Mouse (Mus musculus) testis, postnatal 14 days (tissue): ENCODE measurements around the gene Mybpc1.
A peak's percentile ranks its signal among the peaks of the same experiment; 100 is the strongest.

Experiments
- DNase-seq: peaks from one replicate; pipeline ENCODE4 v3.0.0; 2021; ENCODE audit warnings: low spot score

Mybpc1 gene

DNA sequence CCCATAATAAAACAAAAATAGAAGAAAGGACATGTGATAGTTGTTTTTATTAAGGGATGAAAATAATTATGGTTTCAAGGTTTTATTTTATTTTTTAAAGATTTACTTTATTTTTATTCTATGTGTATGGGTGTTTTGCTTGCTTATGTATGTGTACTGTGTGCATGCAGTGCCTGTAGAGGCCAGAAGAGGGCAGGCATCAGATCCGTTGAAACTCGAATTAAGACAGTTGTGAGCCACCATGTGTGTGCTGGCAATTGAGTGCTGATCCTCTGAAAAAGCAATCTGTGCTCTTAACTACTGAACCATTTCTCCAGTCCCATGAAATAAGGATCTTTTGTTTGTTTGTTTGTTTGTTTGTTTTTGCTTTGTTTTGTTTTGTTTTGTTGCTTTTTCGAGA is 54.7 kb downstream of the Mybpc1 start:
- no peak for DNase-seq

DNA sequence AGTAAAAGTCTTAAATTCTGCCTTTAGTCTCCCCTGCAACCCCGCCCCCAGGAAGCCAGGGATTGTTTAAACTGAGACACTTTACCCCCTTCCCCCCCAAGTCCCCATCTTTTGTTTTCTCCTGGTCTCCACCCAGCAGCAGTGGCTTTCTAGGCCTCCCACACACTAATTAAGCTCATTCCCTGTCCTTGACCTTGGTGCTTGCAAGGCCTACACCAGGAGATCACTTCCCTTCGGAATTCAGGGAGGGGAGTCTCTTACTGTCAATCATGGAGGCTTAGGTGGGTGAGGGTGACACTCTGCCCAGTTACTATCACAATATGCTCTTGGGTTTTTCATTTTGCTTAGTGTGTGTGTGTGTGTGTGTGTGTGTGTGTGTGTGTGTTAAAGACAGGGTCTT is 57.3 kb downstream of the Mybpc1 start:
- no peak for DNase-seq

GRCm38 (mm10) chr10:88530631-88531030 is 74.3 kb downstream of the Mybpc1 start:
- DNase-seq = no peak

DNA sequence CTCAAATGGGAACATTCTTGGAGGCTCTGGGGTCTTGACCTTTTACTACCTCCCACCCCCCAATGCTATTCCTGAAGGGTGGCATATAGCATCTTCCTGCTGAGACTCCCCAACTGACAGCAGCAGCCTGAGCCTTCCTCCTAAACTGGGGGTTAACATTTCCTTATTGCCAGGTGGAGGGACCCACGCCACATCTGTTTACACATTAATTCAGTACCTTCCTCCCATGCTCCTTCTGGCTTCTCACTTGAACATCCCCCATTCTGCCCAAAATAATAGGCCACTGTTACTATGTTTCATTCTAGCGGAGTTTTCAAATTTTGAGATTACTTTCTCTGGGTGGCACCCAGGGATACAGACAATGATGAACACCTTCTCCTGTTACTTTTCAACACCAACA is 80.9 kb downstream of the Mybpc1 start:
- DNase-seq = peak; percentile 26

GRCm38 (mm10) chr10:88523212-88523611 is 81.7 kb downstream of the Mybpc1 start:
- DNase-seq = peak; percentile 25

DNA sequence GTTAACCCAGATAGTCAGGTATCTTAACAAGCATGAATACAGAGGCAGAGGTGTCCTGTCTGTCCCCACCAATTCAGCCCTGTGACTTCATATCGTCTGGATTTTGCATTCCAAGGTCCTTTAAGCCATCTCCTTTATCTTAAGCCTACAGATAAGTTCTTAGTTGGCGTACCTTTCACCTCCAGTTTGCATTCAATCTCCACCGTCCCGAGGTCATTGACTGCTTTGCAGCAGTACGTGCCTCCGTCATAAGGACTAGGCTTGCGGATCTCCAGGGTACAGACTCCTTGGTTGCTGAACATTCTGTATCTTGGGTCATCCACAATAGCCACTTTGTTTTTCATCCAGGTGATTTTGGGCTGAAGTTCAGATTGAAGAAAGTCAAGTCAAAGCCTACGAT is 82.2 kb downstream of the Mybpc1 start:
- no peak for DNase-seq

- DNase-seq = peak; percentile 59
Measured at GRCm38 (mm10) chr10:88515049-88515448, 89.9 kb downstream of the Mybpc1 start.

- DNase-seq = peak; percentile 87
Measured at GRCm38 (mm10) chr10:88514495-88514894, 90.5 kb downstream of the Mybpc1 start.

DNA sequence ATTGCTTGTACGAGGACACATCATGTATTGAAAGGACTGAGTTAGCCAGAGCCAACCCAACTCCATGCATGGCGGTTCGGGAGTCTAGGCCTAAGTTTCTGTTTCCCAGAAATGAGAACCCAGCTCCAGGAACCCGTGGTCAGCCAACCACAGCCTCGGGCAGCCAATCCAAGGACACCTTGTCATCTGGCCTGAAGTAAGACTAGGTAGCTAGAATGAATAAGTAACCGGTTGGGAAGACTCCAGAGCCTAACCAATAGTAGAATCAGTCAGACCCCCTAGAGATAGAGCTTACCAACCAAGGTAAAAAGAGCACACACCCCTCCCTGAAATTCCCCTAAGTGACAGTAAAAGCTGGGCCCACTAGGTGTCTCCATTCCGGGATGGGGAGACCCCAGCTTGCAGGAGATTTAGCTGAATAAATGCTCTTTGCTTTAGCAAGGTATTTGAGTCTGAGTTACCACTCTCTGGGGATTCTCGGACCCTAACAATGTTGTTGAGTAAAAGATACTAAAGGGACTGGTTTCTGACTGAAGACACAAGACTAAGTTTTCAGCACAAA is 91.3 kb downstream of the Mybpc1 start:
- DNase-seq = no peak

DNA sequence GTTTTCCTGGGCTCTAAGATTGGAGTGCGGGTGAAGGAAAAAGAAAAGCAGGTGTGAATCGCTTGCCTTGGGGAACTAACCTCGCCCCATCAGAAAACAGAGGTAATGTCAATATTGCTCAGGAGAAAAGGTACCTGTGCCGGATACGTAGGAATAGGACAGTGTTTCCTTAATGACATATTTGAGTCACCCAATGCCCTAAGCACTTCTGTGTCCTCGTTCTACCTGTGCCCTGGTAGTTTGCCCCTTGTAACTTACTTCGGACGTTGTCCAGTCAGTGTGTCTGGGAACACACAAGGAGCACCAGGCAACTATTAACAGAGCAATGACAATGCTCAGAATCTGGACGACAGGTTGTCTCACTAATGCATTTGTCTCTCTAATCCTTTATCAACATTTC is 93.6 kb downstream of the Mybpc1 start:
- no peak for DNase-seq

- DNase-seq = no peak
Measured at GRCm38 (mm10) chr10:88510503-88511271, 94.3 kb downstream of the Mybpc1 start.

DNA sequence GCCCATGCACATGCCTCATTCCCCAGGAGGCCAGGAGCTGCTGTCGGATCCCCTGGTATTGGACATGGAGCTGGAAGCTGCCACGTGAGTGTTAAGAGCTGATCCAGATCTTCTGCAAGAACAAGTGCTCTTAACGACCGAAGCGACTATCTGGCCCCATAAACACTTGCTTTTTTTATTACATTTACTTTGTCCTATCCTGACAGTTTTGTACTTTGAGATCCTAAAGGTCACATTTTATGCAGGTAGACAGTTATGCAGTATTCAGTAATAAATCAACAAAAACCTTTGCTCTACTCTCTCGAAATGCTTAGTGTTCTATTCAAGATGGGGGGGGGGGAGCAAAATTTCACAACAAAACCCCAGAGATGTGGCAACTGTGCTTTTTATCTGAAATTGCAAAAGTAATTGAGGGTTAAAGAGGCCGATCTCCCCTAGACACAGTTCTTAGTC is 97.2 kb downstream of the Mybpc1 start:
- DNase-seq = no peak

- no peak for DNase-seq
Measured at GRCm38 (mm10) chr10:88505256-88505655, 99.7 kb downstream of the Mybpc1 start.

- DNase-seq = no peak
Measured at GRCm38 (mm10) chr10:88504481-88504880, 100.5 kb downstream of the Mybpc1 start.

DNA sequence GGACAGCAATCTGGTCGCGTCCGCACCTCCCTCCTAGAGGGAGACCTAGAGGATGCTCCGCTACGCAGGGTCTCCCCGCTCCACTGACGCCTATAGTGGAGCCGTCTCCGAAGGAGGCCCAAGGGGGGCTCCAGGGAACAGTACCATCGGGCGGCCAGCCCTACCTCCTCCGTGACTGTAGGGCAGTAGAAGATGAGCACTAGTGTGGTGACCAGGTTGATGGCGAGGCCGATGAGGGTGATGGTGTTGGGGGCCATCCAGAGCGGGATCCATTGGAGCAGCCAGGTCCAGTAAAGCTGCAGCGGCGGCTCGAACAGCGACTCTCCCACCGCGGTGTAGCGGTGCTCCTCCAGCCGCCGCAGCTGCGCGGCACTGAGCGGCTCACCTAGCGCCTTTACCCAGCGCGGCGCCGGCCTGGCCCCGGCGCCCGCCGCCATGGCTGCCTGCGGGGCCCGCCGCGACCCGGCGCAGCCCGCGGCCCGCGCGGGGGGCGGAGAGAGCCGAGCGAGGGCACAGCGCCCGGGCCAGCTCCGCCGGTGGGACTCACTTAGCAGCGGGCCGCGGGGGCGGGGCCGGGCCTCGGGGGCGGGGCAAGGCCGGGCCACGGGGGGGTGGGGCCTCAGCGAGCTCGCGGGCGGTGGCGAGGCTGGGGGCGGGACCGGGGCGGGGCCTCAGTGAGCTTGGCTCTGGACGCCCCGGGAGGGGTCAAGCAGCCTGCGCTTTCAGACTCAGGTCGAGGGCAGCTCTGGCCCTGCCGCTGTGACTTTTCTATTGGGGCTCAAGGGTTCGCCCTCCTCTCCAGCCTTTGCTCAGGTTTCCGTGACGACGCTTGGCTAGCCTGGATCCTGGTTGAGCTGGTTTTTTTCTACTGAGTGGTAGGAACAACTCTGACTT is 101.3 kb downstream of the Mybpc1 start, which contains the start of gene Chpt1:
TSS of gene Chpt1 (minus strand) at position 653 of the 894 bp plus-strand sequence.
- DNase-seq = peak; percentile 86

DNA sequence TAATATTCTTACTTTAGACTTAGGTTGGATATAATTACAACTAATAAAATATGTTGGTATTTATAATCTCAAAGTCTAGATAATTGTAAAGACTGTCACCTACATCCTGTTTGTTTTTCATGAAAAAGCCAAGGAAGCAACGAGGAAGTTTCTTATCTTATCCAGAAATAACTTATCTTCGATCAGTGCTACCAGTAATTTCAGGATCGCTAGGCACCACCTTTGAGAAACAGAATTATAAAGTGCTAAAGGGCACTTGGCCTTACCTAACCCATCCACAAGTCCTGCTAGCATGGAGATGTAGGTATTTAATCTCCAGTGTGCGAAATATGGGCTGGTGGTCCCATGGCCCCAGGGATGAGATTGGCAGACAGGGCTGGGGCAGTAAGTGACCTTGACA is 102.0 kb downstream of the Mybpc1 start:
- DNase-seq = no peak

- DNase-seq = no peak
Measured at GRCm38 (mm10) chr10:88501886-88502765, 102.8 kb downstream of the Mybpc1 start.

- no peak for DNase-seq
Measured at GRCm38 (mm10) chr10:88501370-88501769, 103.6 kb downstream of the Mybpc1 start.

GRCm38 (mm10) chr10:88499993-88500392 is 105.0 kb downstream of the Mybpc1 start:
- no peak for DNase-seq

- DNase-seq = no peak
Measured at GRCm38 (mm10) chr10:88496864-88497564, 107.9 kb downstream of the Mybpc1 start.
